Mouse (Mus musculus) stomach, postnatal 0 days (tissue): Measurements from ENCODE around the gene Rreb1. TPM values are rescaled to one million over a fixed set of nuclear protein-coding genes. Genes with fewer than 3 reads are reported as not detected.
A peak's percentile ranks its signal among the peaks of the same experiment; 100 is the strongest.

ENCODE experiments used
- ATAC-seq: fragments of 200-750 bp; cut with Nextera tagmentation; 2 replicates; pipeline ENCODE4 v1.8.0; 2017; ENCODE audit not compliant: low FRiP score, low TSS enrichment
- DNase-seq: peaks from one replicate; pipeline ENCODE4 v3.0.0-alpha.2; 2016; ENCODE audit warnings: low spot score
- H3K27ac ChIP-seq: fragments of 300-500 bp; sonication (generic); replicated peaks from 2 replicates; pipeline ENCODE4 v1.5.1; 2014; ENCODE audit warnings: mild to moderate bottlenecking, control low read depth
- H3K27me3 ChIP-seq: fragments of 300-500 bp; sonication (generic); 2 replicates; pipeline ENCODE4 v1.6.1; 2014; ENCODE audit warnings: low read length; ENCODE audit not compliant: control insufficient read depth, insufficient read depth
- H3K36me3 ChIP-seq: fragments of 300-500 bp; sonication (generic); 2 replicates; pipeline ENCODE4 v1.6.1; 2014; ENCODE audit warnings: low read length, mixed read lengths; ENCODE audit not compliant: control insufficient read depth, insufficient read depth
- H3K4me1 ChIP-seq: fragments of 300-500 bp; sonication (generic); replicated peaks from 2 replicates; pipeline ENCODE4 v1.6.1; 2014; ENCODE audit warnings: antibody characterized with exemption; ENCODE audit not compliant: control insufficient read depth, insufficient read depth
- H3K4me2 ChIP-seq: fragments of 300-500 bp; sonication (generic); replicated peaks from 2 replicates; pipeline ENCODE4 v1.6.1; 2014; ENCODE audit warnings: low read depth, mild to moderate bottlenecking, control low read depth, moderate library complexity
- H3K4me3 ChIP-seq: fragments of 300-500 bp; sonication (generic); 2 replicates; pipeline ENCODE4 v1.5.1; 2014; ENCODE audit warnings: low read depth, low read length, control low read depth
- H3K9ac ChIP-seq: fragments of 300-500 bp; sonication (generic); 2 replicates; pipeline ENCODE4 v1.6.1; 2014; ENCODE audit warnings: mild to moderate bottlenecking, low read length, control low read depth, mixed read lengths
- H3K9me3 ChIP-seq: fragments of 300-500 bp; sonication (generic); 2 replicates; pipeline ENCODE4 v1.6.1; 2016; ENCODE audit warnings: low read length; ENCODE audit not compliant: control insufficient read depth
- CTCF ChIP-seq: IDR thresholded peaks from 2 replicates; pipeline ENCODE4 v1.5.1; 2016; ENCODE audit warnings: antibody characterized with exemption, low read depth, mild to moderate bottlenecking, moderate library complexity
- EP300 ChIP-seq: optimal IDR thresholded peaks from 2 replicates; pipeline ENCODE3; 2016; ENCODE audit warnings: antibody characterized with exemption
- WGBS: fragments of 180-500 bp; shearing (Covaris S2); extraction: QIAGEN DNeasy Blood & Tissue Kit; methylation state at CpG from one replicate; pipeline ENCODE4 v1.1.7; 2014; 5-methylcytosine and 5-hydroxymethylcytosine counted together
- polyA plus RNA-seq: library from polyadenylated mRNA; unstranded; fragments of >200 nt; fragmentation: Nextera tagmentation; extraction: Ambion mirVana; gene quantifications from 2 replicates; pipeline ENCODE4 v1.2.1, GENCODE M21; 2015

Gene Rreb1
- 5.9 and 6.0 TPM in 2 replicates for polyA plus RNA-seq

GRCm38 (mm10) chr13:37778147-37778593, at the start of gene Rreb1:
Rreb1 (plus strand) TSS chr13:37778400.
- WGBS, result 1% methylated on average over 35 of the region's 37 CpGs
- ATAC-seq, result peak; percentile 45
- TF ChIP-seq EP300 (no peak), CTCF (no peak; the same call in 1 of the 2 replicates)
- H3K4me3 ChIP-seq, result peak within 1 kb of the TSS; percentile 60
- H3K4me1 ChIP-seq, result no peaks in the 10 kb centered on the region
- H3K27me3 ChIP-seq, result no peaks in the 10 kb centered on the region
- peak within 1 kb of the TSS; percentile 99 for H3K4me2 ChIP-seq
- peak within 1 kb of the TSS; percentile 67 for H3K9ac ChIP-seq
- H3K36me3 ChIP-seq, result no peaks in the 10 kb centered on the region
- peak; percentile 72 for DNase-seq
- H3K9me3 ChIP-seq, result no peaks in the 10 kb centered on the region
- peak within 1 kb of the TSS; percentile 80 for H3K27ac ChIP-seq

GRCm38 (mm10) chr13:37728551-37728950, 49.6 kb upstream of the Rreb1 start:
- TF ChIP-seq CTCF, result no peak
- TF ChIP-seq EP300, result no peak
- DNase-seq (no peak), ATAC-seq (no peak)
- Histone ChIP-seq H3K27ac (no peak overlapping the region), H3K4me3 (no peak overlapping the region), H3K9me3 (no peaks in the 10 kb centered on the region), H3K36me3 (no peaks in the 10 kb centered on the region), H3K27me3 (no peaks in the 10 kb centered on the region), H3K9ac (no peak overlapping the region), H3K4me1 (no peaks in the 10 kb centered on the region), H3K4me2 (no peak overlapping the region)
- 65% methylated on average over 7 of the region's 7 CpGs for WGBS

- H3K36me3 ChIP-seq, result no peaks in the 10 kb centered on the region
- H3K9me3 ChIP-seq, result no peaks in the 10 kb centered on the region
- TF ChIP-seq CTCF, result no peak
- no peak for TF ChIP-seq EP300
- no peak overlapping the region for H3K4me2 ChIP-seq
- no peak overlapping the region for H3K4me3 ChIP-seq
- no peaks in the 10 kb centered on the region for H3K27me3 ChIP-seq
- peak overlapping the region; percentile 73 for H3K27ac ChIP-seq
- peak; percentile 81 for DNase-seq
- H3K4me1 ChIP-seq, result no peaks in the 10 kb centered on the region
- WGBS, result 47% methylated on average over 12 of the region's 12 CpGs
- peak; percentile 95 for ATAC-seq
- no peak overlapping the region for H3K9ac ChIP-seq
Measured at GRCm38 (mm10) chr13:37731914-37732693, 46.1 kb upstream of the Rreb1 start.

GRCm38 (mm10) chr13:37734501-37734900, 43.7 kb upstream of the Rreb1 start:
- H3K27ac ChIP-seq, result no peak overlapping the region
- H3K4me3 ChIP-seq, result no peak overlapping the region
- H3K4me1 ChIP-seq, result no peaks in the 10 kb centered on the region
- H3K9ac ChIP-seq, result no peak overlapping the region
- no peaks in the 10 kb centered on the region for H3K27me3 ChIP-seq
- DNase-seq (no peak), ATAC-seq (no peak)
- no peaks in the 10 kb centered on the region for H3K9me3 ChIP-seq
- TF ChIP-seq EP300 (no peak), CTCF (no peak)
- WGBS, result 94% methylated on average over 11 of the region's 11 CpGs
- H3K4me2 ChIP-seq, result no peak overlapping the region
- H3K36me3 ChIP-seq, result no peaks in the 10 kb centered on the region

GRCm38 (mm10) chr13:37740111-37740510, 38.1 kb upstream of the Rreb1 start:
- DNase-seq, result peak; percentile 62
- 70% methylated on average over 5 of the region's 5 CpGs for WGBS

GRCm38 (mm10) chr13:37740752-37741151, 37.4 kb upstream of the Rreb1 start:
- Histone ChIP-seq H3K27me3 (no peaks in the 10 kb centered on the region), H3K4me2 (no peak overlapping the region), H3K4me1 (0 out of 2 replicates have a peak, but pooled peaks cover 3% of the 10 kb centered on the region), H3K9ac (no peak overlapping the region), H3K9me3 (no peaks in the 10 kb centered on the region), H3K36me3 (no peaks in the 10 kb centered on the region), H3K27ac (peak overlapping the region; percentile 65), H3K4me3 (no peak overlapping the region)
- ATAC-seq (peak; percentile 62), DNase-seq (no peak)
- TF ChIP-seq EP300 (no peak), CTCF (no peak)
- 15% methylated on average over 5 of the region's 5 CpGs for WGBS

More at GRCm38 (mm10) chr13:37740111-37740510, 38.1 kb upstream of the Rreb1 start:
- ATAC-seq, result peak; percentile 70
- Histone ChIP-seq H3K9me3 (no peaks in the 10 kb centered on the region), H3K27ac (peak overlapping the region; percentile 65), H3K4me2 (no peak overlapping the region), H3K4me1 (0 out of 2 replicates have a peak, but pooled peaks cover 3% of the 10 kb centered on the region), H3K4me3 (no peak overlapping the region), H3K27me3 (no peaks in the 10 kb centered on the region), H3K36me3 (no peaks in the 10 kb centered on the region), H3K9ac (no peak overlapping the region)
- TF ChIP-seq CTCF (no peak), EP300 (no peak)
